Mouse (Mus musculus): Measurements from ENCODE around the gene Cst12. TPM values are rescaled to one million over a fixed set of nuclear protein-coding genes. Genes with fewer than 3 reads are reported as not detected.

Gene Cst12
- polyA plus RNA-seq, 1 experiment from 2014 or later: not detected

GRCm38 (mm10) chr2:148806696-148807095 lies 17.5 kb downstream of the Cst12 start:
- no peak overlapping the region for H3K4me3 ChIP-seq (replicated peaks)
- no peak overlapping the region for H3K4me2 ChIP-seq (replicated peaks)
- H3K9ac ChIP-seq (replicated peaks): no peak overlapping the region
- 80% methylated on average over 6 of the region's 6 CpGs for WGBS
- no peaks in the 10 kb centered on the region for H3K36me3 ChIP-seq
- H3K9me3 ChIP-seq: no peaks in the 10 kb centered on the region
- H3K27ac ChIP-seq: no peak overlapping the region
- H3K4me1 ChIP-seq (replicated peaks): no peaks in the 10 kb centered on the region
- no peak for ATAC-seq
- H3K27me3 ChIP-seq: no peaks in the 10 kb centered on the region

DNA sequence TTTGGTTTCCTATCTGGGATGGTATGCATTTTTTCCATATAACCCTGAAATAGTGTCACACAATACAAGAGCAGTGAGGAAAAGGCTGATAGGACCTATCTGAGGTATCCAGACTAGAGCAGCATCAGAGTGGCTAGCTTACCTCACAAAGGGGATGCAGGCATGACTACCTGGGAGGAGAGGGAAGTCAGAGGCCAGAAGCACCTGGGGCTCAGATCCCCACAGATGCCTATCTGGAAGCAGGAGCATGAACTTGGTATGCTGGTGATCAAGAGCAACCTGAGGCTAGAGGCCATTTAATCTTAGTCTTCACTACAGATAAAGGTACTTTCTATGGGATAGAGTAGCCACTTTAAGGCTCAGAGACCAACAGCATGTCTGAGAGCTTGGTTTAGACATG lies 30.7 kb downstream of the Cst12 start, which contains the start of gene Cst13:
TSS of gene Cst13 (plus strand) at position 173 of the 400 bp plus-strand sequence.
- Histone ChIP-seq H3K9me3 (no peaks in the 10 kb centered on the region), H3K4me3 (replicated peaks) (no peak within 1 kb of the TSS), H3K4me1 (replicated peaks) (no peaks in the 10 kb centered on the region), H3K9ac (replicated peaks) (no peak within 1 kb of the TSS), H3K27me3 (no peaks in the 10 kb centered on the region), H3K36me3 (no peaks in the 10 kb centered on the region), H3K4me2 (replicated peaks) (no peak within 1 kb of the TSS), H3K27ac (no peak within 1 kb of the TSS)
- no peak for ATAC-seq

DNA sequence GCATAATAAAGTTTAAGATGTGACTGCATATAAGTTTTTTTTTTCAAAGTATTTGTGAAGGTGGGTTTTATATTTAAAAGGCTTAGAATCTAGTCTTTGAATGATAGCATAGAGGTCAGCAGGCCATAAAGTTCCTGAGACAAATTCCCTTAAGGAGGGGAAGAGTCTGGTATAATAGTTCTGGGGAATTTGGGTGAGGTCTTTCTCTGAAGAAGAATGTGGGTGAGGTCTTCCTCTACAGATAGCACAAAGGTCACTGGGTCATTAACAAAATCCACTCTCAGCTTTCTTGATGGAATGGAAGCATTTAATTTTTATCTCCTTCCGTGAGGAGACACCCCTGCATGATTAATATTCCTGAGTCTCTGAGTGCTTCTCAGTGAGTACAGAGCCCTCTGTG lies 36.8 kb downstream of the Cst12 start:
- Histone ChIP-seq H3K27me3 (no peaks in the 10 kb centered on the region), H3K9me3 (no peaks in the 10 kb centered on the region), H3K36me3 (no peaks in the 10 kb centered on the region), H3K27ac (no peak overlapping the region), H3K4me2 (replicated peaks) (no peak overlapping the region), H3K4me3 (replicated peaks) (no peak overlapping the region), H3K4me1 (replicated peaks) (no peaks in the 10 kb centered on the region), H3K9ac (replicated peaks) (no peak overlapping the region)
- 86% methylated on average over 1 of the region's 1 CpGs for WGBS
- no peak for ATAC-seq

GRCm38 (mm10) chr2:148834912-148835311 lies 45.8 kb downstream of the Cst12 start, which contains the start of gene Cst9:
Cst9 (plus strand) TSS chr2:148835147.
- no peak within 1 kb of the TSS for H3K4me2 ChIP-seq (replicated peaks)
- WGBS: 77% methylated on average over 4 of the region's 4 CpGs

GRCm38 (mm10) chr2:148838075-148838777 lies 49.1 kb downstream of the Cst12 start:
- Histone ChIP-seq H3K9ac (replicated peaks) (no peak overlapping the region), H3K36me3 (no peaks in the 10 kb centered on the region), H3K27ac (no peak overlapping the region), H3K4me2 (replicated peaks) (no peak overlapping the region), H3K4me3 (replicated peaks) (no peak overlapping the region), H3K4me1 (replicated peaks) (no peaks in the 10 kb centered on the region), H3K9me3 (no peaks in the 10 kb centered on the region), H3K27me3 (no peaks in the 10 kb centered on the region)
- no peak for ATAC-seq
- WGBS: 90% methylated on average over 5 of the region's 5 CpGs

More at GRCm38 (mm10) chr2:148834912-148835311, 45.8 kb downstream of the Cst12 start, which contains the start of gene Cst9:
- Histone ChIP-seq H3K4me1 (replicated peaks) (no peaks in the 10 kb centered on the region), H3K27me3 (no peaks in the 10 kb centered on the region), H3K36me3 (no peaks in the 10 kb centered on the region), H3K4me3 (replicated peaks) (no peak within 1 kb of the TSS), H3K9me3 (no peaks in the 10 kb centered on the region), H3K27ac (no peak within 1 kb of the TSS), H3K9ac (replicated peaks) (no peak within 1 kb of the TSS)
- ATAC-seq: no peak

DNA sequence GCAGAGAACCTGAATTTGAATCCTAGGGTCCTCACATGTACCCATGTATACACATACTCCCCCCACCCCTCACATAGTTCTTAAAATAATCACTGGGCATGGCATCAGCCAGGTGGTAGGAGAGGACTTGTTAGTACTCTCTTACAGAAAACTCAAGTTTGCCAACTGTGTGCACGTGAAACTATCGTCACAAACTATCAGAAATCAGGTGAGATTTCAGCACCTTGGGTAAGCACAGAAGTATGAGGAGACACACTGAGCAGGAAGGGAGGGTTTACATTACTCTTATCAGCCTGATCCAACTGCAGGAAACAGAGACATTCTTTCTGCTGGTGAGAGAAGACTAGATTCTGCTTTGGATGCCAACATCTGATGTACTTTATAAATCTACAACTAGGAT lies 50.1 kb downstream of the Cst12 start:
- H3K4me3 ChIP-seq (replicated peaks): no peak overlapping the region
- ATAC-seq: no peak

More for the DNA sequence above, 50.1 kb downstream of the Cst12 start:
- Histone ChIP-seq H3K27ac (no peak overlapping the region), H3K27me3 (no peaks in the 10 kb centered on the region), H3K36me3 (no peaks in the 10 kb centered on the region), H3K9ac (replicated peaks) (no peak overlapping the region), H3K4me2 (replicated peaks) (no peak overlapping the region), H3K4me1 (replicated peaks) (no peaks in the 10 kb centered on the region), H3K9me3 (no peaks in the 10 kb centered on the region)
- WGBS: 94% methylated on average over 2 of the region's 2 CpGs

Other genes with a start within 250 kb of the Cst12 start
- 64.0 and 65.3 TPM in 2 replicates for gene Nxt1, start 116.8 kb upstream of the Cst12 start, polyA plus RNA-seq (2015; fragmentation: Nextera tagmentation; extraction: Ambion mirVana)
- gene Gzf1, start 108.3 kb upstream of the Cst12 start, polyA plus RNA-seq (2015; fragmentation: Nextera tagmentation; extraction: Ambion mirVana): 17.6 and 17.8 TPM in 2 replicates
- gene Napb, start 56.9 kb upstream of the Cst12 start, polyA plus RNA-seq (2015; fragmentation: Nextera tagmentation; extraction: Ambion mirVana): 43.6 and 48.1 TPM in 2 replicates
- gene Cstl1, start 39.0 kb upstream of the Cst12 start, polyA plus RNA-seq (2015; fragmentation: Nextera tagmentation; extraction: Ambion mirVana): not detected in 2 replicates
- gene Cst11, start 17.9 kb upstream of the Cst12 start, polyA plus RNA-seq (2015; fragmentation: Nextera tagmentation; extraction: Ambion mirVana): not detected in 2 replicates
- gene 8030411F24Rik, start 7.4 kb upstream of the Cst12 start, polyA plus RNA-seq (2015; fragmentation: Nextera tagmentation; extraction: Ambion mirVana): not detected in 2 replicates
- gene Cst8, start 9.4 kb downstream of the Cst12 start, polyA plus RNA-seq (2015; fragmentation: Nextera tagmentation; extraction: Ambion mirVana): not detected in 2 replicates
- gene Cst13, start 30.7 kb downstream of the Cst12 start, polyA plus RNA-seq (2015; fragmentation: Nextera tagmentation; extraction: Ambion mirVana): not detected in 2 replicates
- gene Cst9, start 45.8 kb downstream of the Cst12 start, polyA plus RNA-seq (2015; fragmentation: Nextera tagmentation; extraction: Ambion mirVana): not detected in 2 replicates
- gene 9230104L09Rik, start 75.7 kb downstream of the Cst12 start, polyA plus RNA-seq (2015; fragmentation: Nextera tagmentation; extraction: Ambion mirVana): not detected in 2 replicates
- 436 and 465 TPM in 2 replicates for gene Cst3, start 86.3 kb downstream of the Cst12 start, polyA plus RNA-seq (2015; fragmentation: Nextera tagmentation; extraction: Ambion mirVana)
- gene Gm1330, start 213.9 kb downstream of the Cst12 start, polyA plus RNA-seq (2015; fragmentation: Nextera tagmentation; extraction: Ambion mirVana): not detected in 2 replicates
- gene Gm10750, start 227.9 kb downstream of the Cst12 start, polyA plus RNA-seq (2015; fragmentation: Nextera tagmentation; extraction: Ambion mirVana): not detected in 2 replicates

All from midbrain, embryonic 13.5 days (tissue).